Mouse (Mus musculus): ENCODE measurements at regions not wholly inside any gene's neighbourhood (a gene's known extent, or its start where the extent isn't known, plus 50 kb on each side); places are given as distances from the start of the nearest gene placed in this dataset.

DNA sequence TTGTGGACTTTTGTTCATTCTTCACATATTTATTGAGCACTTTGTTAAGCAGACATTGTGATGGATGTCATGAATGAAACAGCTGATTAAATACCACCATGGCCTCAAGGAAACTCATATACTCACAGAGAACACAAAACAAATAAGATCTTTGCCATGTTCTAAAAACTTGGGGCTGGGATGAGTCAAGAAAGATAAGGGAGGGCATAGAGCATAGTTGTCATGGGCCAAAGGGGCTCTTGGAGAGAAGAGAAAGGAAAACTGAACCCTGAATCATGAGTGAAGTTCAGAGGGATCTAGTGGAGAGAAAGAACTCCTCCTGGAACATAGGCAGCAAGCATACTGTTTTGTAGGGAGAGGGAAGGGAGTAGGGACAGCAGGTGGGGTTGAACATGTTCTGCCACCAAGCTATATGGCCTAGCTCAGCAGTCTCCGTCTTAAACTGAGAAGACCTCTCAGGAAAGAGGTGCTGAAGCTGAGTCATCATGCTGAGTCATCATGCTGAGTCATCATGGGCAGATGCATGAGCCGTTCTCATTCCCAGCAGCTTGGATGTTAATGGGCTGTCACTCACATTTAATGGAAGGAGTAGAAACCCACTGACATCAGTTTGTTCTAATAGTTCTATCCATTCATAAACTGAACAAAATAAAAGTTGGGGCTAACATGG lies 69.6 kb downstream of the Cetn3 start:
- Histone ChIP-seq H3K9me3 (ENCODE audit: control insufficient read depth, low read length) (no peaks in the 10 kb centered on the region), H3K27ac (ENCODE audit: low read length) (no peak overlapping the region), H3K4me1 (replicated peaks; ENCODE audit: control insufficient read depth, insufficient read depth, low read length) (no peaks in the 10 kb centered on the region), H3K4me2 (ENCODE audit: low read depth, low read length) (no peak overlapping the region), H3K4me3 (ENCODE audit: low read length) (no peak overlapping the region), H3K27me3 (ENCODE audit: control insufficient read depth, insufficient read depth, low read depth, low read length) (no peaks in the 10 kb centered on the region), H3K9ac (ENCODE audit: low read length) (no peak overlapping the region), H3K36me3 (ENCODE audit: control insufficient read depth, insufficient read depth, low read length) (no peaks in the 10 kb centered on the region)
- 46% methylated on average over 2 of the region's 2 CpGs for WGBS
- no peak for ATAC-seq (ENCODE audit: low read depth)

DNA sequence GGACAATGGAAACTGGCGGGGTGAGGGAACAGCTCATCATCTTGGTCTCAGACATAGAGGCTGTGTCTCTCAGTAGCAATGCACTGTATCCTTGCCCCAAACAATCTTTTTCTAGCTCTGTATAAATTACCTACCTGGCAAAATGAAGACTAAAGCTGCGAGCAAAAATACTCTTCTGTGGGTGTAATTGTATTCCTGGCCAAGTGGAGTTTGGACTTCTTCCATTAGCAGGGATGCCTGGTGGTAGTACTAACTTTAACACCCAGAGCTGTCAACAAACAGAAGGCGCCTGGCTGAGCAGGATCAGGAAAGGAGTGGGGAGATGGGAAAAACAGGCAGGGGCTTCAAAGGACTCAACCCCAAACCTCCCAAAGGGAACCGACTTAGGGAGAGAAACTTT lies 73.2 kb downstream of the Cetn3 start:
- no peak overlapping the region for H3K9ac ChIP-seq (ENCODE audit: low read length)
- no peak overlapping the region for H3K4me3 ChIP-seq (ENCODE audit: low read length)
- no peak overlapping the region for H3K4me2 ChIP-seq (ENCODE audit: low read depth, low read length)
- H3K9me3 ChIP-seq (ENCODE audit: control insufficient read depth, low read length): no peaks in the 10 kb centered on the region
- WGBS: 34% methylated on average over 4 of the region's 4 CpGs
- ATAC-seq (ENCODE audit: low read depth): no peak
- no peaks in the 10 kb centered on the region for H3K36me3 ChIP-seq (ENCODE audit: control insufficient read depth, insufficient read depth, low read length)
- no peaks in the 10 kb centered on the region for H3K27me3 ChIP-seq (ENCODE audit: control insufficient read depth, insufficient read depth, low read depth, low read length)
- no peaks in the 10 kb centered on the region for H3K4me1 ChIP-seq (replicated peaks; ENCODE audit: control insufficient read depth, insufficient read depth, low read length)
- H3K27ac ChIP-seq (ENCODE audit: low read length): no peak overlapping the region

DNA sequence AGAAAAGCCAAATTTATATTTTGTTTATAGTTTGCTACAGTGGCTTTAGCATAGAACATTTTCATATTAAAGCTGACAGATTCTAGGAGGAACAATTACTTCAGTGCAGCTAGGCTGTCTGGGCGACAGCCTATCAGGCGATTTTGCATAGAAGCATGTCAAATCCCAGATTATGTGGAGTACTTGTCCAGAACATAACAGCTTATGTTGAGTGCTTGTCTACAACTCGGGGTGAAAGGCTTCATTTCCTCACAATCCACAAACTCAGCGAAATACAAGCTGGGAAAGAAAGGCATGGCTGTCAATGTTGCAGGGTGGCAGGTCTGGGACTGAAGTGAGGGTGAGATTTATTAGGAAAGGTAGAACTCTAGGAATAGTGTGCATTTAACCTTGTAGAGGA lies 77.8 kb downstream of the Cetn3 start:
- no peak overlapping the region for H3K9ac ChIP-seq (ENCODE audit: low read length)
- H3K27me3 ChIP-seq (ENCODE audit: control insufficient read depth, insufficient read depth, low read depth, low read length): no peaks in the 10 kb centered on the region
- no peak overlapping the region for H3K27ac ChIP-seq (ENCODE audit: low read length)
- no peaks in the 10 kb centered on the region for H3K4me1 ChIP-seq (replicated peaks; ENCODE audit: control insufficient read depth, insufficient read depth, low read length)
- no peak overlapping the region for H3K4me3 ChIP-seq (ENCODE audit: low read length)
- 49% methylated on average over 4 of the region's 4 CpGs for WGBS
- no peaks in the 10 kb centered on the region for H3K36me3 ChIP-seq (ENCODE audit: control insufficient read depth, insufficient read depth, low read length)
- ATAC-seq (ENCODE audit: low read depth): no peak
- H3K9me3 ChIP-seq (ENCODE audit: control insufficient read depth, low read length): no peaks in the 10 kb centered on the region
- H3K4me2 ChIP-seq (ENCODE audit: low read depth, low read length): no peak overlapping the region

DNA sequence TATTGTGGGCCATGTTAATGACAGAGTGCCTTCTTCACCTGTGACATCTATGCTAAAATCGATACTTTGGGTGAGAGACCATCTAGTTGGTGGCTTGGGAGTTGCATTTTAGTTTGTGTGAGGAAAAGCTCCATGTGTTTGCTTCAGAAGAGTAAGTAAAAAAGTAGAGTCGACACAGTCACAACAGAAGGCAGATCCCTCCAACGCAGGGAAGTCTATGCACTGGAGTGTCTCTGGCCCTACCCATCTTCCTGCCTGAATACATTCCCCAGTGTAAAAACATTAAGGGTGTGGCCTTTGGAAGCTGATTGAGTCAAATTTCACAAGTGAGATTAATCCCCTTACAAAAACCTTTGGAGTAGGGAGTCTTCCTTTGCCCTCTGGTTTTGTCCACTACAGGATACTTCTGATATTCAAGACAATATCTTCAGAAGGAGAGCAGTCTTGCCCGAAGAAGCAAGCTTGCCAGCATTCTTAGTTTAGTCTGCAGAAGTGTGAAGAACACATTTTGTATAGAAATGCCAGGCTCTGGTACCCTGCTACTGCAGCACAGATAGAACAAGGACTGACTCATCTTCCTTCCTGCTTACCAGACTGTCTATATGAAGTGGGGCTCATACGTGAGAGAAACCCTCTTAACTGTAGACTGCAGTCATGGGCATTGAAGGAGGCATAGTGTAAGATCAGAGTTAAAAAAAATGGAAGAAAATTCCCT lies 79.2 kb downstream of the Cetn3 start:
- ATAC-seq (ENCODE audit: low read depth): no peak

DNA sequence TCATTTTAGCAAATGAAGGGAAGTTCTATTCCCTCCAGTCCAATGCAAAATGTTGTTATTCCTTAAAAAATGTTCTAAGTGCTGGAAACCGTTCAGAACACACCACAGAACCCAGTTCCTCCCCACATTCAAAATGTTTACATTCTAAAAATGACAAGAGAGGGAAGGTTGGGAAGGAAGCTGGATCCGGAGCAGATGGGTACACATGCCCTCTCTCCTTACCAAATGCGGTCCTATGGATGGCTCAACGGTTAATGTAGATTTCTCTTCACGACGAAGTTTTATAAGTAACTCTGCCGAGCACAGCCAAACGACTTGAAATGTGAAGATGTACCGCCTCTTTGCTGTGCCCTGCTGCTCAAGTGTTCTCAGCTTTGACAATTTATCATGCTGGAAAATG lies 88.3 kb downstream of the Cetn3 start:
- Histone ChIP-seq H3K27me3 (ENCODE audit: control insufficient read depth, insufficient read depth, low read depth, low read length) (no peaks in the 10 kb centered on the region), H3K9me3 (ENCODE audit: control insufficient read depth, low read length) (no peaks in the 10 kb centered on the region), H3K27ac (ENCODE audit: low read length) (no peak overlapping the region), H3K4me3 (ENCODE audit: low read length) (no peak overlapping the region), H3K4me2 (ENCODE audit: low read depth, low read length) (no peak overlapping the region), H3K36me3 (ENCODE audit: control insufficient read depth, insufficient read depth, low read length) (no peaks in the 10 kb centered on the region), H3K4me1 (replicated peaks; ENCODE audit: control insufficient read depth, insufficient read depth, low read length) (no peaks in the 10 kb centered on the region), H3K9ac (ENCODE audit: low read length) (no peak overlapping the region)
- 80% methylated on average over 9 of the region's 9 CpGs for WGBS
- no peak for ATAC-seq (ENCODE audit: low read depth)

More for the DNA sequence above, 79.2 kb downstream of the Cetn3 start:
- Histone ChIP-seq H3K4me2 (ENCODE audit: low read depth, low read length) (no peak overlapping the region), H3K27ac (ENCODE audit: low read length) (no peak overlapping the region), H3K9ac (ENCODE audit: low read length) (no peak overlapping the region), H3K36me3 (ENCODE audit: control insufficient read depth, insufficient read depth, low read length) (no peaks in the 10 kb centered on the region), H3K4me3 (ENCODE audit: low read length) (no peak overlapping the region), H3K27me3 (ENCODE audit: control insufficient read depth, insufficient read depth, low read depth, low read length) (no peaks in the 10 kb centered on the region), H3K9me3 (ENCODE audit: control insufficient read depth, low read length) (no peaks in the 10 kb centered on the region), H3K4me1 (replicated peaks; ENCODE audit: control insufficient read depth, insufficient read depth, low read length) (no peaks in the 10 kb centered on the region)
- 71% methylated on average over 5 of the region's 5 CpGs for WGBS

DNA sequence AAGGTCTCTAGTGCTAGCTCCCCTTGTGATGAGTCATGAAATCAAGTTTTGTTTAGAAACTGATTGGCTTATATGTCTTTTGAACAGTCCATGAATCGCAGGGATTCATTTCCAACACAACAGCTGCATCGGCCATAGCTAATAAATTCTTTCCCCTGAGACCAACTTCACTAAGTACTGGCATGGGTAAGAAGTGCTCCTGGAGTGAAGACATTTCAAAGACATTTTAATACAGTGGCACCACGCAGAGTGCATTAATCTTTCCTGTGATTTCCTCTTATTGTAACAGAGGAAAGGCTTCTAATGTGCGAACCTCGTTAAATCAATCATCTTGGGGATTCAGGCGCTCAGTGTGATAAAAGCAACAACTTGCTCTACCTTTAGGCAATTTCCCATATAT lies 103.0 kb downstream of the Cetn3 start:
- ATAC-seq (ENCODE audit: low read depth): no peak
- no peak overlapping the region for H3K4me2 ChIP-seq (ENCODE audit: low read depth, low read length)
- H3K9ac ChIP-seq (ENCODE audit: low read length): no peak overlapping the region
- WGBS: 70% methylated on average over 6 of the region's 6 CpGs
- no peaks in the 10 kb centered on the region for H3K4me1 ChIP-seq (replicated peaks; ENCODE audit: control insufficient read depth, insufficient read depth, low read length)
- no peaks in the 10 kb centered on the region for H3K36me3 ChIP-seq (ENCODE audit: control insufficient read depth, insufficient read depth, low read length)
- no peak overlapping the region for H3K4me3 ChIP-seq (ENCODE audit: low read length)
- no peaks in the 10 kb centered on the region for H3K27me3 ChIP-seq (ENCODE audit: control insufficient read depth, insufficient read depth, low read depth, low read length)
- H3K27ac ChIP-seq (ENCODE audit: low read length): no peak overlapping the region
- H3K9me3 ChIP-seq (ENCODE audit: control insufficient read depth, low read length): no peaks in the 10 kb centered on the region

DNA sequence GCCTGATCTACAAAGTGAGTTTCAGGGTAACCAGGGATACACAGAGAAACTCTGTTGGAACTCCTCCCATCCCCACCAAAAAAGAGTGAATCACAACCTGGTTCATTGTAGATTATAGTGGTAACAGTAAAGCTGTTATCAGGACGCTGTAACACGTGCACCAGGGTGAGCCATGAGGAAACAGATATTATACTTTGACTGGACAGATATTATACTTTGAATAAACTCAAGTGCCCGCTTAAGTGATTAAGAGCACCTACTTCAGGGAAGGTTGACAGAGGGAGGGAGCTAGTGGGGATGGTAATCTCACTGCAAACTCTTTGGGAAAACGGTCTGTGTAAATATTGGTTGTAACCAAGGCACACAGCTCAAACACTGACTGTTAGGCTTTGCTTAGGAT lies 147.4 kb downstream of the Cetn3 start:
- no peaks in the 10 kb centered on the region for H3K4me1 ChIP-seq (replicated peaks; ENCODE audit: control insufficient read depth, insufficient read depth, low read length)
- no peak overlapping the region for H3K27ac ChIP-seq (ENCODE audit: low read length)
- H3K36me3 ChIP-seq (ENCODE audit: control insufficient read depth, insufficient read depth, low read length): no peaks in the 10 kb centered on the region
- 52% methylated on average over 4 of the region's 4 CpGs for WGBS
- no peak overlapping the region for H3K4me3 ChIP-seq (ENCODE audit: low read length)
- no peak overlapping the region for H3K4me2 ChIP-seq (ENCODE audit: low read depth, low read length)
- no peak overlapping the region for H3K9ac ChIP-seq (ENCODE audit: low read length)
- H3K27me3 ChIP-seq (ENCODE audit: control insufficient read depth, insufficient read depth, low read depth, low read length): no peaks in the 10 kb centered on the region
- no peaks in the 10 kb centered on the region for H3K9me3 ChIP-seq (ENCODE audit: control insufficient read depth, low read length)
- peak; percentile 78 for ATAC-seq (ENCODE audit: low read depth)

DNA sequence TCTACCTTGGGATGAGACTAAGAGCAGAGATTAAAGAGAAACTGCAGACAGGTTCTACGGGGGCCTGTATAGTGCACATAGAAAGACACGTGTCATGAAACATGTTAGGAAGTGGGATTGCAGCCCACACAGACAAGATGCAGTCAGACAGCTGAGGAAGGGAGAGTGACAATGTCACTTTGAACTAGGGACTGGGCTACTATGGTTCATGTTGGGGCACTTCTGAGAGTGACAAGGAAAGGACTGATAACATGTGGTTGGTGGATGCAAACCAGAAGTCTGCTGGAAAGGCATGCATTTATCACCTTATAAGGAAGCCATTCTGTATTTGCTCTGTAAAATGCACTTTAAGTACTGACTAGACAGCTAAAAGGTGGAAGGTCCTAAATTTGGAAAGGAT lies 148.3 kb downstream of the Cetn3 start:
- Histone ChIP-seq H3K9me3 (ENCODE audit: control insufficient read depth, low read length) (no peaks in the 10 kb centered on the region), H3K4me1 (replicated peaks; ENCODE audit: control insufficient read depth, insufficient read depth, low read length) (no peaks in the 10 kb centered on the region), H3K27ac (ENCODE audit: low read length) (no peak overlapping the region), H3K9ac (ENCODE audit: low read length) (no peak overlapping the region), H3K4me3 (ENCODE audit: low read length) (no peak overlapping the region), H3K27me3 (ENCODE audit: control insufficient read depth, insufficient read depth, low read depth, low read length) (no peaks in the 10 kb centered on the region), H3K36me3 (ENCODE audit: control insufficient read depth, insufficient read depth, low read length) (no peaks in the 10 kb centered on the region), H3K4me2 (ENCODE audit: low read depth, low read length) (no peak overlapping the region)
- ATAC-seq (ENCODE audit: low read depth): no peak
- 65% methylated on average over 2 of the region's 2 CpGs for WGBS

DNA sequence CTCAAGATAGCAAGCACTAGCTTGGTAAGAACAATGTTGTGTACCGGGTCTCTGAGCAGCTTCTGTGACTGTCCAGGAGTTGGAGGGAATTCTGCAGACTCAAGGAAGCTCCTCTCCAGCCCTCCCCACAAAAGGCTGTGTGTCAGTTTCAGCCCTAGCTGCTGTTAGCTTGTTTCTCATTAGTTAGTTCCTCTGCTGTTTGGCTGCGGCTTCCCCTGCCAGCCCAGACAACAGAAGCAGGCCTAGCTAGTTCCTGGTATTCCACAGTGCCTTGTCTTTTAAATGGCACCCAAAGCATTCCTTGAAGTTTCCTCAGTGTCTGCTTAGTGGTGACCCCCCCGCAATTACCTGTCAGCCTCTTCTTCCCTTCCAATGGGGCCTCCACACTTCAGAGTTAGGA lies 154.2 kb downstream of the Cetn3 start:
- Histone ChIP-seq H3K27ac (ENCODE audit: low read length) (no peak overlapping the region), H3K4me1 (replicated peaks; ENCODE audit: control insufficient read depth, insufficient read depth, low read length) (no peaks in the 10 kb centered on the region), H3K4me2 (ENCODE audit: low read depth, low read length) (no peak overlapping the region), H3K9ac (ENCODE audit: low read length) (no peak overlapping the region), H3K27me3 (ENCODE audit: control insufficient read depth, insufficient read depth, low read depth, low read length) (no peaks in the 10 kb centered on the region), H3K4me3 (ENCODE audit: low read length) (no peak overlapping the region), H3K36me3 (ENCODE audit: control insufficient read depth, insufficient read depth, low read length) (no peaks in the 10 kb centered on the region), H3K9me3 (ENCODE audit: control insufficient read depth, low read length) (no peaks in the 10 kb centered on the region)
- ATAC-seq (ENCODE audit: low read depth): no peak
- WGBS: 69% methylated on average over 3 of the region's 3 CpGs
